In the genomic region with DNA sequence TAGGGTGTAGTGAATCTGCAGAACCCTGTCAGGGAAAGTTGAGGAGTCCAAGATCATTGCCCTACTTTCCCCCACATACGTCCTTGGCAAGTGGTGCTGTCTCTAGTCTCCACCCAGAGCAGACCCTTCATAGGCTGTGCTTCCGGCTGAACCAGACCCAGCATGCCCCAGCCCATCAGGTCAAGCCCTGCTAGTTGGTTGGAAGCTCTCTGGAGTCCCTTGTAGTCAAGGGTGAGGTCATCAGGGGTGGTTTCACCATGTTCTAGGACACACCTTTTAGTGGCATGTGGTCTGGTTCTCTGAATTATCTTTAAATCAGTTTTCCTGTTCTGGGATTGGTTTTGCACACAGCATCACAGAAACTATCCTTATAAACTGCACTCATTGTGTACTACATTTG, we compare ENCODE assay signal across 33 mouse cellular contexts. TPM values are rescaled to one million over a fixed set of nuclear protein-coding genes. Genes with fewer than 3 reads are reported as not detected.
A peak's percentile ranks its signal among the peaks of the same experiment; 100 is the strongest.
DNase-seq lines count a peak whose midpoint lies in the region; ATAC-seq lines count a peak whose summit lies in the region.
"Had no signal": no experiment of that assay in that cellular context is flagged by ENCODE, and none has a peak within 500 bp of the region (broad histone marks: within the 10 kb centered on the region; RNA-seq: fewer than 3 reads in every experiment).

No protein-coding gene starts in this region.

- H3K27ac ChIP-seq in lung, embryonic 16.5 days (ENCODE audit: low read length): peak overlapping the region; percentile 27; the same call in 1 of the 2 replicates
- H3K27ac ChIP-seq in intestine, embryonic 15.5 days: no peak overlapping the region
- H3K27ac ChIP-seq in stomach, embryonic 15.5 days: peak overlapping the region; percentile 6; the same call in 1 of the 2 replicates
- H3K27ac ChIP-seq: embryonic facial prominence, embryonic 12.5 days; forebrain, embryonic 10.5 days; forebrain, embryonic 13.5 days; heart, embryonic 15.5 days; hindbrain, embryonic 10.5 days; hindbrain, embryonic 13.5 days had no signal

- H3K4me3 ChIP-seq in lung, embryonic 16.5 days (ENCODE audit: low read length): no peak overlapping the region
- H3K4me3 ChIP-seq in intestine, embryonic 15.5 days (replicated peaks): no peak overlapping the region
- H3K4me3 ChIP-seq in stomach, embryonic 15.5 days (replicated peaks): no peak overlapping the region
- H3K4me3 ChIP-seq: embryonic facial prominence, embryonic 12.5 days; erythroblast, embryonic 14.5 days; forebrain, embryonic 10.5 days; forebrain, embryonic 13.5 days; heart, embryonic 12.5 days; heart, embryonic 15.5 days; hindbrain, embryonic 10.5 days; hindbrain, embryonic 13.5 days had no signal

- 50% methylated on average over 2 of the region's 2 CpGs for WGBS in lung, embryonic 16.5 days
- 51% methylated on average over 2 of the region's 2 CpGs for WGBS in intestine, embryonic 15.5 days
- WGBS in stomach, embryonic 15.5 days: 67% methylated on average over 2 of the region's 2 CpGs

- H3K36me3 ChIP-seq in lung, embryonic 16.5 days (ENCODE audit: control insufficient read depth, insufficient read depth, low read length): no peaks in the 10 kb centered on the region
- H3K36me3 ChIP-seq in intestine, embryonic 15.5 days: no peaks in the 10 kb centered on the region
- H3K36me3 ChIP-seq in stomach, embryonic 15.5 days: no peaks in the 10 kb centered on the region
- H3K36me3 ChIP-seq: forebrain, embryonic 10.5 days; heart, embryonic 15.5 days; hindbrain, embryonic 10.5 days; hindbrain, embryonic 13.5 days had no signal

- no peaks in the 10 kb centered on the region for H3K27me3 ChIP-seq in lung, embryonic 16.5 days (ENCODE audit: control insufficient read depth, insufficient read depth, low read depth, low read length)
- no peaks in the 10 kb centered on the region for H3K27me3 ChIP-seq in intestine, embryonic 15.5 days (replicated peaks)
- H3K27me3 ChIP-seq in stomach, embryonic 15.5 days (replicated peaks): no peaks in the 10 kb centered on the region
- H3K27me3 ChIP-seq: embryonic facial prominence, embryonic 12.5 days; forebrain, embryonic 13.5 days; heart, embryonic 15.5 days had no signal

- no peaks in the 10 kb centered on the region for H3K9me3 ChIP-seq in lung, embryonic 16.5 days (ENCODE audit: control insufficient read depth, low read length)
- H3K9me3 ChIP-seq in intestine, embryonic 15.5 days: no peaks in the 10 kb centered on the region
- no peaks in the 10 kb centered on the region for H3K9me3 ChIP-seq in stomach, embryonic 15.5 days
- H3K9me3 ChIP-seq: embryonic facial prominence, embryonic 12.5 days; forebrain, embryonic 10.5 days; forebrain, embryonic 13.5 days; heart, embryonic 12.5 days; heart, embryonic 15.5 days; hindbrain, embryonic 10.5 days; hindbrain, embryonic 13.5 days had no signal

- no peak overlapping the region for H3K4me2 ChIP-seq in lung, embryonic 16.5 days (ENCODE audit: low read depth, low read length)
- H3K4me2 ChIP-seq in intestine, embryonic 15.5 days (replicated peaks): no peak overlapping the region
- no peak overlapping the region for H3K4me2 ChIP-seq in stomach, embryonic 15.5 days
- H3K4me2 ChIP-seq: embryonic facial prominence, embryonic 12.5 days; forebrain, embryonic 13.5 days; heart, embryonic 12.5 days; heart, embryonic 15.5 days; hindbrain, embryonic 13.5 days had no signal

- no peak for DNase-seq in lung, postnatal 25 days (ENCODE audit: low spot score)
- peak; percentile 13 for DNase-seq in ZHBTc4 (ENCODE audit: low read depth, low spot score)
- DNase-seq in thymus, adult 18-20 months: no peak
- no peak for DNase-seq in left cerebral cortex, postnatal 4 days
- DNase-seq in cerebellum, adult 18-20 months: no peak
- DNase-seq: adrenal gland, postnatal 10 days; cerebellum, adult 11-12 months; cerebellum, adult 9-10 months; cerebellum, postnatal 14 days; gastrocnemius, postnatal 10 days; gastrocnemius, postnatal 36 days; heart, postnatal 10 days; heart, postnatal 36 days had no signal

- ATAC-seq in lung, embryonic 16.5 days (ENCODE audit: low read depth): no peak
- peak; percentile 19; the same call in 1 of the 2 replicates for ATAC-seq in intestine, embryonic 15.5 days
- no peak; the same call in 1 of the 2 replicates for ATAC-seq in stomach, embryonic 15.5 days (ENCODE audit: insufficient read depth, low FRiP score, low read depth)
- ATAC-seq: CD4-positive, CD25-positive, alpha-beta regulatory T cell, adult 4 months; forebrain, embryonic 13.5 days; forebrain, embryonic 16.5 days; hindbrain, embryonic 16.5 days had no signal

- no peak overlapping the region for H3K9ac ChIP-seq in lung, embryonic 16.5 days (ENCODE audit: low read length)
- H3K9ac ChIP-seq in intestine, embryonic 15.5 days: no peak overlapping the region
- no peak overlapping the region for H3K9ac ChIP-seq in stomach, embryonic 15.5 days
- H3K9ac ChIP-seq: embryonic facial prominence, embryonic 12.5 days; forebrain, embryonic 13.5 days; heart, embryonic 12.5 days; heart, embryonic 15.5 days; hindbrain, embryonic 13.5 days had no signal

- intact Hi-C loops in left cerebral cortex, postnatal 4 days (cut with DNase I): no loop called here

- H3K4me1 ChIP-seq in lung, embryonic 16.5 days (replicated peaks; ENCODE audit: control insufficient read depth, insufficient read depth, low read length): peaks cover 12% of the 10 kb centered on the region
- H3K4me1 ChIP-seq in intestine, embryonic 15.5 days (replicated peaks): peaks cover 7% of the 10 kb centered on the region; the same call in 1 of the 2 replicates
- H3K4me1 ChIP-seq in stomach, embryonic 15.5 days: 0 out of 2 replicates have a peak, but pooled peaks cover 3% of the 10 kb centered on the region
- H3K4me1 ChIP-seq: embryonic facial prominence, embryonic 12.5 days; forebrain, embryonic 13.5 days; hindbrain, embryonic 13.5 days had no signal

RNA-seq across cellular contexts. Expression of gene 5330417H12Rik, which starts 56.3 kb away (rescaled TPM):
- not detected in 2 replicates for polyA plus RNA-seq in lung, embryonic 16.5 days (2015; fragmentation: Nextera tagmentation; extraction: Ambion mirVana)
- polyA plus RNA-seq in intestine, embryonic 15.5 days (2015; fragmentation: Nextera tagmentation; extraction: Ambion mirVana): not detected in 2 replicates
- polyA plus RNA-seq in stomach, embryonic 15.5 days (2015; fragmentation: Nextera tagmentation; extraction: Ambion mirVana): not detected in 2 replicates
- total RNA-seq in left cerebral cortex, postnatal 4 days (2021): not detected
- total RNA-seq: adrenal gland, adult 18-20 months; adrenal gland, postnatal 10 days; gastrocnemius, adult 18-20 months; gastrocnemius, postnatal 10 days; gastrocnemius, postnatal 36 days; granulocyte monocyte progenitor cell, adult 5-6 weeks; heart, postnatal 10 days; heart, postnatal 36 days; MEL had no signal
- polyA plus RNA-seq: brain, embryonic 14.5 days; C2C12; CD4-positive, CD25-positive, alpha-beta regulatory T cell, adult 4 months; erythroblast, embryonic 14.5 days; forebrain, embryonic 10.5 days; forebrain, embryonic 13.5 days; forebrain, embryonic 16.5 days; heart, embryonic 12.5 days; heart, embryonic 15.5 days; hindbrain, embryonic 10.5 days; hindbrain, embryonic 13.5 days; hindbrain, embryonic 16.5 days had no signal
